Mouse (Mus musculus) E14TG2a.4 (cell line): ENCODE data around the gene Hamp2.
"Not testable (repeated sequence)": the region's sequence is repeated elsewhere in the genome, so short reads cannot be mapped to it uniquely, and the experiment has no call there.

ENCODE experiments used
- H3K27me3 ChIP-seq: 2 replicates; pipeline ENCODE4 v1.6.1; 2014; ENCODE audit warnings: low read length, control low read depth; ENCODE audit not compliant: insufficient read depth
- H3K36me3 ChIP-seq: 2 replicates; pipeline ENCODE4 v1.6.1; 2014; ENCODE audit warnings: low read length, control low read depth; ENCODE audit not compliant: insufficient read depth
- H3K4me1 ChIP-seq: replicated peaks from 2 replicates; pipeline ENCODE4 v1.6.1; 2014; ENCODE audit warnings: low read depth, low read length, control low read depth
- H3K4me3 ChIP-seq: replicated peaks from 2 replicates; pipeline ENCODE4 v1.5.1; 2014; ENCODE audit warnings: mild to moderate bottlenecking, low read length
- H3K9me3 ChIP-seq: 2 replicates; pipeline ENCODE4 v1.6.1; 2014; ENCODE audit warnings: low read length, control low read depth
- CTCF ChIP-seq: conservative IDR thresholded peaks from 2 replicates; pipeline ENCODE4 v1.5.1; 2014; ENCODE audit warnings: low read length
- NANOG ChIP-seq: IDR thresholded peaks from 2 replicates; pipeline ENCODE4 v1.6.1; 2014; ENCODE audit warnings: borderline replicate concordance, low read length, mixed read lengths
- POU5F1 ChIP-seq: IDR thresholded peaks from 2 replicates; pipeline ENCODE4 v1.6.1; 2014; ENCODE audit warnings: low read length, borderline replicate concordance

Hamp2 gene

GRCm38 (mm10) chr7:30943909-30944635, 19.6 kb upstream of the Hamp2 start, which contains the start of gene Hamp:
Hamp (minus strand) TSS chr7:30944032.
- Histone ChIP-seq H3K4me3 (no peak within 1 kb of the TSS), H3K36me3 (peaks cover 24% of the 10 kb centered on the region), H3K9me3 (no peaks in the 10 kb centered on the region), H3K27me3 (peaks cover 4% of the 10 kb centered on the region; the same call in 1 of the 2 replicates), H3K4me1 (peaks cover 3% of the 10 kb centered on the region; the same call in 1 of the 2 replicates)
- no peak for TF ChIP-seq POU5F1
- TF ChIP-seq CTCF: no peak
- no peak for TF ChIP-seq NANOG

GRCm38 (mm10) chr7:30942365-30942764, 17.9 kb upstream of the Hamp2 start:
- H3K27me3 ChIP-seq: not testable (repeated sequence)
- peaks cover 14% of the 10 kb centered on the region for H3K36me3 ChIP-seq

GRCm38 (mm10) chr7:30940070-30940469, 15.6 kb upstream of the Hamp2 start:
- not testable (repeated sequence) for H3K27me3 ChIP-seq, H3K4me3 ChIP-seq, H3K36me3 ChIP-seq, H3K4me1 ChIP-seq
- peaks cover 11% of the 10 kb centered on the region for H3K9me3 ChIP-seq

More at GRCm38 (mm10) chr7:30942365-30942764, 17.9 kb upstream of the Hamp2 start:
- not testable (repeated sequence) for H3K9me3 ChIP-seq, H3K4me3 ChIP-seq, H3K4me1 ChIP-seq

- not testable (repeated sequence) for H3K4me1 ChIP-seq, H3K36me3 ChIP-seq, H3K27me3 ChIP-seq, H3K4me3 ChIP-seq
- H3K9me3 ChIP-seq: peaks cover 23% of the 10 kb centered on the region
These were observed 11.1 kb upstream of the Hamp2 start for GRCm38 (mm10) chr7:30935422-30936099.

GRCm38 (mm10) chr7:30924071-30924470, 410 bp downstream of the Hamp2 start:
- Histone ChIP-seq H3K9me3 (peaks cover 30% of the 10 kb centered on the region), H3K27me3 (no peaks in the 10 kb centered on the region), H3K4me1 (peaks cover 2% of the 10 kb centered on the region; the same call in 1 of the 2 replicates), H3K36me3 (no peaks in the 10 kb centered on the region), H3K4me3 (no peak overlapping the region)
- TF ChIP-seq CTCF: no peak
- no peak for TF ChIP-seq NANOG
- TF ChIP-seq POU5F1: no peak

GRCm38 (mm10) chr7:30922490-30922889, 2.0 kb downstream of the Hamp2 start:
- H3K9me3 ChIP-seq: peaks cover 28% of the 10 kb centered on the region
- not testable (repeated sequence) for H3K36me3 ChIP-seq, H3K4me1 ChIP-seq, H3K4me3 ChIP-seq, H3K27me3 ChIP-seq

- TF ChIP-seq POU5F1 (no peak), NANOG (no peak), CTCF (no peak)
- H3K9me3 ChIP-seq: peaks cover 11% of the 10 kb centered on the region
- H3K4me1 ChIP-seq: peaks cover 27% of the 10 kb centered on the region
- no peaks in the 10 kb centered on the region for H3K27me3 ChIP-seq
- no peaks in the 10 kb centered on the region for H3K36me3 ChIP-seq
- H3K4me3 ChIP-seq: no peak overlapping the region
These were observed 4.3 kb downstream of the Hamp2 start for GRCm38 (mm10) chr7:30920217-30920616.

- Histone ChIP-seq H3K36me3 (no peaks in the 10 kb centered on the region), H3K27me3 (no peaks in the 10 kb centered on the region; the same call in 1 of the 2 replicates), H3K9me3 (no peaks in the 10 kb centered on the region), H3K4me1 (peaks cover 44% of the 10 kb centered on the region), H3K4me3 (peak overlapping the region; percentile 41)
- TF ChIP-seq CTCF (no peak), POU5F1 (no peak), NANOG (no peak)
These were observed 7.3 kb downstream of the Hamp2 start for GRCm38 (mm10) chr7:30917219-30917618.

- H3K9me3 ChIP-seq: no peaks in the 10 kb centered on the region
- no peak for TF ChIP-seq CTCF
- TF ChIP-seq NANOG: no peak
- TF ChIP-seq POU5F1: no peak
- H3K36me3 ChIP-seq: no peaks in the 10 kb centered on the region
- no peaks in the 10 kb centered on the region; the same call in 1 of the 2 replicates for H3K27me3 ChIP-seq
- peak overlapping the region; percentile 41 for H3K4me3 ChIP-seq
- peaks cover 44% of the 10 kb centered on the region for H3K4me1 ChIP-seq
These were observed 7.8 kb downstream of the Hamp2 start for GRCm38 (mm10) chr7:30916713-30917112.
